Mouse (Mus musculus) common myeloid progenitor, adult 5-6 weeks (primary cell): ENCODE results near the gene Znrf3. TPM values are rescaled to one million over a fixed set of nuclear protein-coding genes. Genes with fewer than 3 reads are reported as not detected.
"Not testable (repeated sequence)": the region's sequence is repeated elsewhere in the genome, so short reads cannot be mapped to it uniquely, and the experiment has no call there.

Source experiments
- ATAC-seq: replicated peaks from 2 replicates; pipeline ENCODE4 v1.8.0; 2016; ENCODE audit warnings: low read depth, mild to moderate bottlenecking, moderate TSS enrichment, inconsistent platforms; ENCODE audit not compliant: poor library complexity, severe bottlenecking
- total RNA-seq: library from RNA; stranded (forward); fragments of 200-1000, 187-1606 nt; gene quantifications from 2 replicates; pipeline ENCODE4 v1.2.3, GENCODE M21; 2017

Gene Znrf3
- 6.2 TPM in 2 replicates for total RNA-seq

- peak; percentile 88 for ATAC-seq
These were observed at the start of gene Znrf3 for GRCm38 (mm10) chr11:5444599-5445451. TSS of gene Znrf3 (minus strand) at chr11:5444847.

GRCm38 (mm10) chr11:5493869-5494268 is 49.2 kb upstream of the Znrf3 start:
- no peak for ATAC-seq

GRCm38 (mm10) chr11:5491912-5492311 is 47.3 kb upstream of the Znrf3 start:
- ATAC-seq: no peak

GRCm38 (mm10) chr11:5490989-5491656 is 46.5 kb upstream of the Znrf3 start:
- ATAC-seq: no peak

GRCm38 (mm10) chr11:5489433-5489832 is 44.8 kb upstream of the Znrf3 start:
- ATAC-seq: not testable (repeated sequence)

GRCm38 (mm10) chr11:5485193-5486011 is 40.8 kb upstream of the Znrf3 start:
- ATAC-seq: peak; percentile 98

- no peak for ATAC-seq
These were observed 37.9 kb upstream of the Znrf3 start for GRCm38 (mm10) chr11:5482581-5482980.

GRCm38 (mm10) chr11:5478831-5479230 is 34.2 kb upstream of the Znrf3 start:
- no peak for ATAC-seq

- ATAC-seq: no peak
These were observed 33.5 kb upstream of the Znrf3 start for GRCm38 (mm10) chr11:5478193-5478592.

GRCm38 (mm10) chr11:5476806-5477205 is 32.2 kb upstream of the Znrf3 start:
- no peak for ATAC-seq

- ATAC-seq: not testable (repeated sequence)
These were observed 31.0 kb upstream of the Znrf3 start for GRCm38 (mm10) chr11:5475556-5476118.

- peak; percentile 84 for ATAC-seq
These were observed 29.5 kb upstream of the Znrf3 start for GRCm38 (mm10) chr11:5474130-5474529.

- no peak for ATAC-seq
These were observed 25.4 kb upstream of the Znrf3 start for GRCm38 (mm10) chr11:5470055-5470454.

GRCm38 (mm10) chr11:5469084-5469483 is 24.4 kb upstream of the Znrf3 start:
- ATAC-seq: peak; percentile 71; the same call in 1 of the 2 replicates

GRCm38 (mm10) chr11:5468471-5468870 is 23.8 kb upstream of the Znrf3 start:
- no peak for ATAC-seq

- no peak for ATAC-seq
These were observed 7.3 kb upstream of the Znrf3 start for GRCm38 (mm10) chr11:5451923-5452322.

GRCm38 (mm10) chr11:5451341-5451740 is 6.7 kb upstream of the Znrf3 start:
- ATAC-seq: no peak

- ATAC-seq: no peak
These were observed 6.1 kb upstream of the Znrf3 start for GRCm38 (mm10) chr11:5450701-5451100.

- peak; percentile 47 for ATAC-seq
These were observed 856 bp upstream of the Znrf3 start for GRCm38 (mm10) chr11:5445452-5445953.

- no peak for ATAC-seq
These were observed 431 bp downstream of the Znrf3 start for GRCm38 (mm10) chr11:5444234-5444598.
